Mouse (Mus musculus): ENCODE measurements around the gene Teddm3. TPM values are rescaled to one million over a fixed set of nuclear protein-coding genes. Genes with fewer than 3 reads are reported as not detected.
"Not testable (repeated sequence)": the region's sequence is repeated elsewhere in the genome, so short reads cannot be mapped to it uniquely, and the experiment has no call there.

Gene Teddm3
- polyA plus RNA-seq, 1 experiment from 2014 or later, result not detected

DNA sequence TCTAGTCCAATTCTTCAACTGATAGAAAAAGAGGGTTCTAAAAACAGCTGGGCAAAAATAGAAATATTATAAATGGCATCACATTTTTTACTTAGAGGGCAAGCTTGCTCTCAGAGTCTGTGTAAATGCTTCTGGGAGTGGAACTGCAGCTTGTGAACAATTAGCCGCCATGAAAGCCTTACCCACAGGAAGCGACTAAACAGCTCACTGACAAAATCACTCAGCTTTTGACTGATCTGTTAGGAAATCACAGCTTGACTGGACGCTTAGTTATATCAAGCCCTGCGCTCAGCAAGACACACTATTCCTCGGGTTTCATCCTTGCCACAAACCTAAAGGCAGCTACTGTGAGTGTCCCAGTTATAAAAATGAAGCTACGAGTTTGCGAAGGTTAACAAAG, 33.8 kb upstream of the Teddm3 start:
- Histone ChIP-seq H3K27ac (no peak overlapping the region), H3K4me1 (peaks cover 6% of the 10 kb centered on the region)
- WGBS, result 21% methylated on average over 7 of the region's 7 CpGs

DNA sequence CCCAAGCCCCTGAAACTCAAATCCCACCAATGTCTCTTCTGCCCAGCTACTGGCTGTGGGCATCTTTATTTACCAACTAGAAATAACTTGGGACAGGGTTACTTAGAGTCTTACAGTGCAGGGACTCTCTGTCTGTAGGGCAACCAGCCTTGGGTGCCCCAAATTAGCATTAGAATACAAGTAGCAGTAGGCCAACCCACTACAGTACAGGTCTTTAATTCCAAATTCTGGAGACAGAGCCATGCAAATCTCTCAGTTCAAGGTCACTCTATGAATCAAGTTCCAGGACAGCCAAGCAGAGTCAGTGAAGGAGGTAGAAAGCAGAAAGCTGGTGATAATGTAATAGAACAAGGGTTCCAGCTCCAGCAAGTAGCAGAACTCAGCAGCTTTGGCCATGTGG, 30.9 kb upstream of the Teddm3 start:
- H3K9ac ChIP-seq, result no peak overlapping the region
- no peak overlapping the region for H3K4me2 ChIP-seq (replicated peaks)
- H3K27ac ChIP-seq, result no peak overlapping the region
- no peaks in the 10 kb centered on the region for H3K9me3 ChIP-seq
- H3K36me3 ChIP-seq, result no peaks in the 10 kb centered on the region
- peaks cover 4% of the 10 kb centered on the region; the same call in 1 of the 2 replicates for H3K4me1 ChIP-seq
- no peak for ATAC-seq (ENCODE audit: insufficient number of reproducible peaks, insufficient read depth, low FRiP score, low TSS enrichment)
- no peak overlapping the region for H3K4me3 ChIP-seq
- H3K27me3 ChIP-seq, result no peaks in the 10 kb centered on the region

More for the DNA sequence above, 33.8 kb upstream of the Teddm3 start:
- H3K4me3 ChIP-seq, result no peak overlapping the region
- no peaks in the 10 kb centered on the region for H3K9me3 ChIP-seq
- no peaks in the 10 kb centered on the region for H3K36me3 ChIP-seq
- H3K4me2 ChIP-seq (replicated peaks), result no peak overlapping the region
- no peak overlapping the region for H3K9ac ChIP-seq
- H3K27me3 ChIP-seq, result no peaks in the 10 kb centered on the region
- ATAC-seq (ENCODE audit: insufficient number of reproducible peaks, insufficient read depth, low FRiP score, low TSS enrichment), result no peak

DNA sequence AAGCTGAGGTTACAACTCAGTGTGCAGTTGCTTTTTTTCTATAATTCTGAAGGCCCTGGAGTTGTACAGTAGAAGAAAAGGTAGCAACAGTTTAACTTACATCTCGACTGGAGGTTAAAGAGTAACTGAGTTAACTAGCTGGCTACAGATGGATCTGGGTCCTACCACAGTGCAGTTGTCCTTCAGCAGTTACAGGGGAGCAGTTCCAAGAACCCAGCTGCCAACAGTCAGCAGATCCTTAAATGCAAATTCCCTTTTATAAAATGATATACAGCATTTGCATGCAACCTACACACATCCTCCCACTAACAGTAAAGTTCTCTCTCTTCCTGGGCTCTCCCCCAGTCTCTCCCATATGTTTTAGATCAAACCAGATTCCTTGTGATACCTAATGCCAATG, 28.3 kb upstream of the Teddm3 start:
- no peak for ATAC-seq (ENCODE audit: insufficient number of reproducible peaks, insufficient read depth, low FRiP score, low TSS enrichment)
- H3K4me2 ChIP-seq (replicated peaks), result no peak overlapping the region
- H3K27ac ChIP-seq, result no peak overlapping the region
- H3K9me3 ChIP-seq, result no peaks in the 10 kb centered on the region
- no peaks in the 10 kb centered on the region for H3K36me3 ChIP-seq
- WGBS, result 71% methylated on average over 1 of the region's 1 CpGs
- no peak overlapping the region for H3K9ac ChIP-seq
- no peaks in the 10 kb centered on the region for H3K4me1 ChIP-seq
- no peaks in the 10 kb centered on the region for H3K27me3 ChIP-seq
- no peak overlapping the region for H3K4me3 ChIP-seq

DNA sequence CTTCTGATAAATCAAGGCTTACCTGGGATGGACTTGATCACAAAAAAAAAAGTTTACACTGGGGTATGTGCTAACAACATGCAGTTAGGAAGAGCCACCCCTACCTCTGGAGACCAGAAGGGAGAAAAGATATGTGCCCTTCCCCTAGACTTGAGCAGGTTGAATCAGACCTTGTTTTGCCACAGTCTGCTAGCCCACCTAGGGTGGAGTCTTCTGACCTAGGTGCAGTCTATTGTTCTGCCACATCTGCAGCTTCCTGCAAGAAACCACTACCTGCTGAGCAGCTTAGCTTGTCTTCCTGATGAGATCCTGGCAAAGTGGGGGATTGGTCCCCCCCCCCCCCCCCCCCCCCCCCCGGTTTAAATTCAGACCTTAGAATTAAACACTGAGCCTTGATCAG, 21.4 kb upstream of the Teddm3 start:
- H3K4me3 ChIP-seq, result no peak overlapping the region
- no peak overlapping the region for H3K27ac ChIP-seq
- no CpG with 5 or more reads among the region's 1 CpGs for WGBS
- H3K9me3 ChIP-seq, result no peaks in the 10 kb centered on the region
- no peaks in the 10 kb centered on the region for H3K27me3 ChIP-seq
- no peak for ATAC-seq (ENCODE audit: insufficient number of reproducible peaks, insufficient read depth, low FRiP score, low TSS enrichment)
- no peak overlapping the region for H3K9ac ChIP-seq
- H3K36me3 ChIP-seq, result no peaks in the 10 kb centered on the region
- H3K4me2 ChIP-seq (replicated peaks), result no peak overlapping the region
- H3K4me1 ChIP-seq, result no peaks in the 10 kb centered on the region

DNA sequence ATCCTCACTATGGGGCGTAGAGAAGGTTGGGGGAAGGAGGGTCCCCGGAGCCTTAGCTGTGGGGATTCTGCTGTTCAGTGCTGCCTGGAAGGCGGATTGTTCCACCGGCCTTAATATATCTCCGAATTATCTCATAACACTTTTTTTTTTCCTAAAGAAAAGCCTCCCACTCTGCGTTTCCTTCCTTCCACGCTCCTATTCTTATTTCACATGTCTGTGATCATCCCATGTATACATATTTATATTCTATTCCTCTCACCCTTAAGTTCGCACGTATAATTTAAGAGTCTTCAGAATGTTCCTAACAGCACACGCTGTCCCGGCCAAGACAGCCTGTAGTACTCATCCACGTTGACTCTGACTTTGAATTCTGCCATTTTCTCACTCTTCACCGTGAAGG, 14.9 kb upstream of the Teddm3 start:
- H3K9me3 ChIP-seq, result no peaks in the 10 kb centered on the region
- no peak overlapping the region for H3K27ac ChIP-seq
- no peaks in the 10 kb centered on the region for H3K27me3 ChIP-seq
- H3K4me2 ChIP-seq (replicated peaks), result no peak overlapping the region
- H3K36me3 ChIP-seq, result no peaks in the 10 kb centered on the region
- H3K9ac ChIP-seq, result no peak overlapping the region
- WGBS, result 90% methylated on average over 13 of the region's 13 CpGs
- H3K4me1 ChIP-seq, result no peaks in the 10 kb centered on the region
- no peak overlapping the region for H3K4me3 ChIP-seq
- ATAC-seq (ENCODE audit: insufficient number of reproducible peaks, insufficient read depth, low FRiP score, low TSS enrichment), result no peak

DNA sequence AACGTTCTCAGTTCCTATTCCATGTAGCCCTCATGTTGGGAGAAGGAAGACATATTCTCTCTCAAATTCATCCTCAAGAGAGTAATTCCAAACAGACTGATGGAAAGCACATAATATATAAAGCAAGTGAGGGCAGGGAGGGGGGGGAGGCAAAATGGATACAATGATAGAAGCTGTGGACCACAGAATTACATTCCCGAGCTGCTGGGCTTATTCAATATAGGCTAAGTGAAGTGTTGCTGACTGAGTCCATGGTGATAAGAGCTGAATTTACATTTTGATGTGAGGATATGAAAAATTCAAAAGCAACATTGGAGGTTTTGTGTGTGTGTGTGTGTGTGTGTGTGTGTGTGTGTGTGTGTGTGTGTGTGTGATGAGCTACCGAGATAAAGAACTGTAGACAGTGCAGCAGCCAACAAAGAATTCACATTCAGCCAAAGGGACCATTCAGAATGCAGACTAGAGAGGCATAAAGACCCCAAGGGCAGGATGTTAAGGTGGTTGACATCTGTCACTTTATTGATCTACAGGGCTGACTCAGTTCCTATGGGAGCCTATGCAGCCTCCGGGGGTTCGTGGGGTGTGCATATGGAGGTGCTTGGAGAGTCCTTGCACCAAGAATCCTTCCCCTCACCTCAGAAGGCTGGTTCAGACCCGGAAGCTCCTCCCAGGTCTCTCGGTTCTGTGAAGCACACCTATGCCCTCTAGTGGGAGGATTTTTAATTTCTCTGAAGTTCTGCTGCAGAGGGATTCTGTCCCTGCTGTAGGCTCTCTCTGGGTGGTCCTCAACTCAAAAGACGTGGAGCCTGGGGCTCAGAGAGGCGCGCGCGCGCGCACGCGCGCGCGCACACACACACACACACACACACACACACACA, 11.8 kb upstream of the Teddm3 start:
- not testable (repeated sequence) for H3K4me1 ChIP-seq, H3K36me3 ChIP-seq, H3K9ac ChIP-seq, H3K27ac ChIP-seq, H3K27me3 ChIP-seq, H3K4me3 ChIP-seq, H3K9me3 ChIP-seq
- H3K4me2 ChIP-seq (replicated peaks), result peak overlapping the region; percentile 22; the same call in 1 of the 2 replicates
- WGBS, result 18% methylated on average over 15 of the region's 19 CpGs
- ATAC-seq (ENCODE audit: insufficient number of reproducible peaks, insufficient read depth, low FRiP score, low TSS enrichment), result peak; percentile 67; the same call in 1 of the 2 replicates

DNA sequence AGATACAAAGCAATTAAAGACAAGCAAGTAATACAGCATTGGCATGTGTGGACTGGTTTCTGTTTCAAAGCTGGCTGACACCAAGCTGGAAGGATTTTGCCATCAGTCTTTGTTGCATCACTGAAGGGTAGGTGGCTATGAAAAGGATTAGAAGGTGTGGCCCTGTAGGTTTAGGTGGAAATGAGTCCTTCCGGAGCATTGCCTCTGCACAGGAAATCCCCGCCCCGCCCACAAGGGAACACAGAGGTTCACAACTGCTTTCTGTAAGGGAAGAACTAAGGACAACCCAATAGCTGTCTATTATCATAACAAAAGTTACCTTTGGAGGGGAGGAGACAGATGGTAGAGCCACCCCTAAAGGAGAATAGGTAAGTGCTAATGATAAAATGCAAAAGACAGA, 9.6 kb upstream of the Teddm3 start:
- H3K36me3 ChIP-seq; H3K27ac ChIP-seq; H3K27me3 ChIP-seq; ATAC-seq (ENCODE audit: insufficient number of reproducible peaks, insufficient read depth, low FRiP score, low TSS enrichment); H3K4me2 ChIP-seq (replicated peaks); H3K4me3 ChIP-seq; H3K9me3 ChIP-seq; H3K4me1 ChIP-seq; H3K9ac ChIP-seq: not testable (repeated sequence)
- 84% methylated on average over 3 of the region's 3 CpGs for WGBS

DNA sequence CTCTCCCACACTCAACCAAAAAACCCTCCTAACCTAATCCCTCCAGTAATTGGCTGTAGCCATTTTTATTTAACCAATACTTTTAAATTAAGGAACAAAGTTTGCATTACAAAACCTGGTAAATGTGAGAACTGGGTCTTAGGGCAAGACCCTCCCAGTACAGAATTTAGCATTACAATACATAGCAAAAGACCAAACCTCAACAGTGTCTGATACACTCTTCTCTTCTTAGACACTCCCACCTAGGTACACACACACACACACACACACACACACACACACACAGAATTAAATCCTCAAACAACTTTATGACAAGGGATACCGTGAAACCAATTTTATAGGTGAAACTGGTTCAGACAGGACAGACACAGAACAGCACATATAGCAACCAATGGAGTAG, 5.4 kb upstream of the Teddm3 start:
- not testable (repeated sequence) for H3K4me2 ChIP-seq (replicated peaks); H3K4me1 ChIP-seq; H3K9ac ChIP-seq; H3K27me3 ChIP-seq; ATAC-seq (ENCODE audit: insufficient number of reproducible peaks, insufficient read depth, low FRiP score, low TSS enrichment); H3K4me3 ChIP-seq; H3K9me3 ChIP-seq; H3K36me3 ChIP-seq; H3K27ac ChIP-seq
- WGBS, result 85% methylated on average over 1 of the region's 1 CpGs

DNA sequence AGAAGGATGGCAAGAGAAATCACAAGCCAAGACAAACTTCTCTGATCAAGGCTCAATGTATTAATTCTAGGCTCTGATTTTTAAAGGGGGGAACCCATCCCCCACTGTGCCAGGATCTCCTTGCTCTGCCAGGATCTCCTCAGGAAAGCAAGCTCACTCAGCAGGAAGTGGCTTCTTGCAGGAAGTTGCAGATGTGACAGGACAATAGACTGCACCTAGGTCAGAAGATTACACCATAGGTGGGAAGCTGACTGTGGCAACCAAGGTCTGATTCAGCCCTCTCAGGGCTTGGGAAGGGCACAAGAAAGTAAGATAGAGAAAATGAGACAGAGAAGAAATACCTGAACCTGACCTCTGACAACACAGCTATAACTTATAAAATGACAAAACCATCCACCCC, 2.5 kb upstream of the Teddm3 start:
- not testable (repeated sequence) for H3K4me1 ChIP-seq; H3K9me3 ChIP-seq; H3K36me3 ChIP-seq; H3K9ac ChIP-seq; H3K27me3 ChIP-seq; ATAC-seq (ENCODE audit: insufficient number of reproducible peaks, insufficient read depth, low FRiP score, low TSS enrichment); H3K4me2 ChIP-seq (replicated peaks); H3K4me3 ChIP-seq; H3K27ac ChIP-seq

DNA sequence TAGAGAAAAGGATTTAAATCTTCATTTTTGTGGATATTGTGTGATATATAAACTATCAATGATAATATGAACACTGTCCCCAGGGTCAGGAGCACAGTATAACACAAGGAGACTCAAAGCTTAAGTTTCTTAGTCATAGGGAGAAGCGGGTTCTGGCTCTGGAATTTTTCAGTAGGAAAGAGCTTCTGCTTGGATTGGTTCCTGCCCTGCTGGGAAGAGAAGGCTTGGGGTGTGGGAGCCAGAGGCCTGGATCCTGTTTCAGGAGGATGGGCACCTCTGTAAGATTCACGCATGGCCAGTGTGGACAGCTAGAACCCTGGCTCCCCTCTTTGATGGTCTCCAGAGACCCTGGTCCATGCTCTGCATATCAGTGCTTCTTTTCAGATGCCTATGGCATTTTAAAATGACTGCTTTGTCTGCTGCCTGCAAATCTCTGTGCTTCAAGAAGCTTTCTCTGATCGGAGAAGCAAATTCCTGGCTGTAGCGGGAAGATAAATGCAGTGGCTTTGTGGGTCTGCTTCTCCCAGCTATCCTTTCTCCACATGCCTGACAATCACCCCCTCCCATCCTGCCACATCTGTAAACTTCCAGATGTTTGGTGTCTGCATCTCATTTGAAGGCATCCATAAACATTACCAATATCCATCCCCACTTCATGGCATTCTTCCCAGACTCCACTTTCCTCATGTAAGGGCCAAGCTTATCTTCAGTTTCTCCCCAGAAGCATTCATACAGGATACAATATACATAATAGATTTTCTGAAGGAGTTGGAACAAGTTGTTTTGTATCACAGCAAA, 2.0 kb downstream of the Teddm3 start:
- H3K36me3 ChIP-seq, result no peaks in the 10 kb centered on the region
- H3K4me3 ChIP-seq, result no peak overlapping the region
- 55% methylated on average over 4 of the region's 4 CpGs for WGBS
- H3K27me3 ChIP-seq, result no peaks in the 10 kb centered on the region
- H3K9ac ChIP-seq, result no peak overlapping the region
- no peaks in the 10 kb centered on the region for H3K4me1 ChIP-seq
- H3K27ac ChIP-seq, result peak overlapping the region; percentile 65; the same call in 1 of the 2 replicates
- H3K4me2 ChIP-seq (replicated peaks), result no peak overlapping the region
- no peaks in the 10 kb centered on the region for H3K9me3 ChIP-seq
- ATAC-seq (ENCODE audit: insufficient number of reproducible peaks, insufficient read depth, low FRiP score, low TSS enrichment), result no peak

DNA sequence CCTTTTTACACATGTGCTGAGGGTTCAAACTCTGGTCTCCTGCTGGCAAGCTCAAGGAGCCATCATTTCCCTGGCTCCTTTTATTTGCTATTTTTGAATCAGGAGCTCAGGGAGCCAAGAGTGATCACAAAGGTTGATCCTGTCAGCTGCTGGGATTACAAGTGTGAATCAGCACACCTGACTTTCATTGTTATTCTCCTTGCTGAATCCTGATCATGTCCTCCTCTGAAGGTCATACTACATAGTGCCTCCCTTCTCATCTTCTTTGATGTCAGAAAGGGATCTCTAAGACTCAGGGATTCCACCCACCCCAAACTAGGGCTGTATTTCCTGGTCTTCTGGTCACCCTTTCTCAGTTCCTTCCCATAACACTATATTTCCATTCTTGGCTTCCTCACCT, 3.9 kb downstream of the Teddm3 start:
- Histone ChIP-seq H3K36me3 (no peaks in the 10 kb centered on the region), H3K27ac (no peak overlapping the region), H3K4me2 (replicated peaks) (no peak overlapping the region), H3K4me3 (no peak overlapping the region), H3K9ac (no peak overlapping the region), H3K27me3 (no peaks in the 10 kb centered on the region), H3K9me3 (no peaks in the 10 kb centered on the region), H3K4me1 (no peaks in the 10 kb centered on the region)
- ATAC-seq (ENCODE audit: insufficient number of reproducible peaks, insufficient read depth, low FRiP score, low TSS enrichment), result no peak

DNA sequence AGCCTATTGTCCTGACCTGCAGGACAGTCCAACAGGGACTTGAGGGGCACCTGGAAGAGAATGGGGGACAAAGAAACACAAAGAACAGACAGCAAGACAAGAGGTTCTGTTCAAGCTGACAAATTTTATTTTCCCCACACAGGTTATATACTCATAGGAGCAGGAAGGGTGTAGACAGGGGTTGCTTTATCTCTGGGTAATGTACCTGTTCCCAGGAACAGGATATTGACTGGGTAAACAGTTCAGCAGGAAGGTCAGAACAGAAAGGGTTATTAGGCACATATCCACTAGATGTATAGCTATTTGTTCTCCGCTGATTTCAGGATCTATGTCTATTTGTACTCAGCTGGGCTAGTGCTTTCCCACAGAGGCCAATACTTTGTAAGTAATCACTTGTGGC, 5.3 kb downstream of the Teddm3 start:
- H3K36me3 ChIP-seq; H3K9ac ChIP-seq; H3K27ac ChIP-seq; H3K4me2 ChIP-seq (replicated peaks); H3K4me3 ChIP-seq; H3K27me3 ChIP-seq; ATAC-seq (ENCODE audit: insufficient number of reproducible peaks, insufficient read depth, low FRiP score, low TSS enrichment); H3K4me1 ChIP-seq; H3K9me3 ChIP-seq: not testable (repeated sequence)
- WGBS, result 81% methylated on average over 1 of the region's 1 CpGs
